Mouse (Mus musculus) bone marrow macrophage, adult 2 months (primary cell): Measurements from ENCODE around the gene Lhx1.

Source experiments
- CTCF ChIP-seq: IDR thresholded peaks from 2 replicates; pipeline ENCODE4 v1.5.1; 2012; ENCODE audit warnings: low read depth, mild to moderate bottlenecking, low read length, moderate library complexity
- POLR2A ChIP-seq: IDR thresholded peaks from 2 replicates; pipeline ENCODE4 v1.6.1; 2012; ENCODE audit warnings: mild to moderate bottlenecking, low read depth, low read length, borderline replicate concordance

DNA sequence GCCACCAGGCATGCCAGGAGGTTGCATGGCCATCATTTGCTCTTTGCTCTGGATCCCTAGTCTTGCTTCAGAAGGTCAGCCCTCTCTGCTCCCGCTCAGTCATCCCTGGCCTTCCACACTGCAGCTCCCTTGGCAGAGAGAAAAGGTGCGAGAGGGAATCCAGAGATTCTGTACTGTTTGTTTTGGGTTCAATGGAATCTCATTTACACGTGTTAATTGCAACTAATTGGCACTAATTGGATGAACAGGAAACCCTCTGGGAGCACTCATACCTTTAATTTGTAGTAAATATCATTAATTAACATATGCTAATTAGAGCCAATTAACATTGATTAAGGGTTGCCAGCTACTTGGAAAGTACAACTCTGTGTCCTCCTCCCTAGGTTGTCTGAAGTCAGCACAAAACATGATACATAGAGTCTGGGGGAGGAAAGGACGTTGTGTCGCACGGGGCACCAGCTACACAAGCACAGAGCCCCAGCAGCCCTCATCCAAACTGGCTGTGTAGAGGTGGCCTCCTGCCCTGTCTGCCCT is 24.0 kb upstream of the Lhx1 start:
- TF ChIP-seq POLR2A (no peak), CTCF (no peak)
